In the genomic region with DNA sequence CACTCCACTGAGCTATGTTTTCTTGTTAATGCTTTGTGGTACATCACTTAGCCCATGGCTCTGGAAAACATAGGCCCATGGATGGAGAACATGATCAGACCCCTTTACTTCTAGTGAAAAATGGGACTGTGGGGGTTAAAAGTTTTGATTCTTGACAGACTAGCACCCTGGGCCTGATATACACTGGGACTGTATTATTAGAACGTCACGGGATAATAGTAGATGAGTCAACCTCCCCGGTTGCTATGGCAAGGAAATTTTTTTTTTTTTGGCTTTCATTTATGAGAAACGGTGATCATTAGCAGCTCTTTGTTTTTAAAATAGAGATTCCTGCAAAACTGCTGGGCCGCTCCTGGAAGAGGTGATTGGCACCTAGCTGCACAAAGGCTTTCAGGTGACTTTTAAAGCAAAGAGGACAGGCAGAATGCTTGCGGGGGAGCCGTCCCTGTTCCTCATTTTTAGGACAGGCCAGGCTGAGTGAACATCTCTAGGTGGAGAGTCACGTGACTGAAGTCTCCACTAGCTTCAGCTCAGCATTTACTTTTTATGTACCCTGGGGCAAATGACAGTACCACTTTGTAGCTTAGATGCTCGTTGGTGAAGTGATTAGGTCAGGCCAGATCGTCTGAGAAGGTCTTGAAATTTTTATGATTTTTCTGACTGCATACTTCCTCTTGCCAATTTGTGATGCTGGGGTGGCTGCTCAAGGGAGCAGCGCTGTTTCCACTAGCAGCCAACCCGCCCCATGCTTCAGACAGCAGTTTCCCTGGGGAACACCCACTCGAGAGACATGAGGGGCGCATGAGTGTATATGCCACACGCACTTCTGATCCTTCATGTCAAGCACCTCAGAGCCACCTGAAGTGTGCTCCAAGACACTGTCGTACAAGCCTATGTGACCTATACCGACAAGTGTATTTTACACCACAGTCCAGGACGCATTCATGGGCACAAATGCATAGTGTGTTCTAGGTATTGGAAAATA, we compare ENCODE assay signal across 17 mouse cellular contexts. TPM values are rescaled to one million over a fixed set of nuclear protein-coding genes. Genes with fewer than 3 reads are reported as not detected.
DNase-seq lines count a peak whose midpoint lies in the region; ATAC-seq and TF ChIP-seq lines count a peak whose summit lies in the region.
"Had no signal": no experiment of that assay in that cellular context is flagged by ENCODE, and none has a peak within 500 bp of the region (broad histone marks: within the 10 kb centered on the region; RNA-seq: fewer than 3 reads in every experiment).

No protein-coding gene starts in this region.

- H3K27ac ChIP-seq in layer of hippocampus, adult 2 months = peak overlapping the region; percentile 32; the same call in 1 of the 2 replicates
- no peak overlapping the region for H3K27ac ChIP-seq in CH12.LX (ENCODE audit: insufficient read depth, low read depth)
- H3K27ac ChIP-seq in midbrain, embryonic 16.5 days (ENCODE audit: low read length) = no peak overlapping the region
- H3K27ac ChIP-seq: embryonic facial prominence, embryonic 13.5 days; stomach, embryonic 15.5 days had no signal

- H3K9me3 ChIP-seq in CH12.LX (replicated peaks; ENCODE audit: low read length) = no peaks in the 10 kb centered on the region
- no peaks in the 10 kb centered on the region for H3K9me3 ChIP-seq in midbrain, embryonic 16.5 days (replicated peaks; ENCODE audit: control insufficient read depth, low read length, poor library complexity, severe bottlenecking)
- H3K9me3 ChIP-seq: embryonic facial prominence, embryonic 13.5 days; heart, embryonic 12.5 days; stomach, embryonic 15.5 days had no signal

- no peak for TF ChIP-seq CTCF in layer of hippocampus, adult 2 months (conservative IDR thresholded peaks at IDR 0.05)
- TF ChIP-seq CTCF in CH12.LX (conservative IDR thresholded peaks at IDR 0.05 in 1 of 2, IDR thresholded peaks at IDR 0.05 in 1 of 2; ENCODE audit: low read depth in 2 of 2, low read length in 2 of 2) = no peak

- H3K9ac ChIP-seq in CH12.LX (ENCODE audit: insufficient read depth, low read depth) = no peak overlapping the region
- no peak overlapping the region for H3K9ac ChIP-seq in midbrain, embryonic 16.5 days (ENCODE audit: low read depth, low read length)
- H3K9ac ChIP-seq: embryonic facial prominence, embryonic 13.5 days; heart, embryonic 12.5 days; liver, postnatal 0 days; stomach, embryonic 15.5 days had no signal

- WGBS in midbrain, embryonic 16.5 days = 61% methylated on average over 18 of the region's 18 CpGs

- ATAC-seq in midbrain, embryonic 16.5 days = peak; percentile 52
- ATAC-seq: liver, postnatal 0 days had no signal

- TF ChIP-seq RAD21 in CH12.LX (IDR thresholded peaks at IDR 0.05; ENCODE audit: low read depth, low read length) = no peak

- dilution Hi-C loops in CH12.LX (cut with MboI; ENCODE audit: extremely low pct_ligation_motif_present, extremely low pct_unique_long_range_greater_than_20kb, low sequenced_read_pairs) = no loop called here

- peak; percentile 41 for DNase-seq in cerebellum, adult 11-12 months
- no peak for DNase-seq in cerebellum, adult 8-10 months
- no peak for DNase-seq in layer of hippocampus, adult 2 months (ENCODE audit: low spot score in 2 of 2)
- no peak for DNase-seq in layer of hippocampus, postnatal 36 days
- no peak for DNase-seq in CH12.LX (ENCODE audit: extremely low read depth)
- DNase-seq in testis, postnatal 14 days (ENCODE audit: low spot score) = no peak
- DNase-seq in heart, adult 8-10 months (ENCODE audit: low spot score) = no peak
- DNase-seq: adrenal gland, adult 2 months; cerebellum, postnatal 36 days; gastrocnemius, postnatal 10 days; kidney, adult 9 months; liver, postnatal 0 days; thymus, postnatal 14 days had no signal

- H3K79me2 ChIP-seq in CH12.LX (replicated peaks; ENCODE audit: control insufficient read depth, extremely low read depth, insufficient read depth, poor library complexity, severe bottlenecking) = no peaks in the 10 kb centered on the region

- no peaks in the 10 kb centered on the region for H3K36me3 ChIP-seq in CH12.LX (replicated peaks in 1 of 2; ENCODE audit: control insufficient read depth in 1 of 2, insufficient read depth in 1 of 2, low read length in 1 of 2)
- H3K36me3 ChIP-seq in midbrain, embryonic 16.5 days (ENCODE audit: control insufficient read depth, insufficient read depth, low read length) = no peaks in the 10 kb centered on the region
- H3K36me3 ChIP-seq: embryonic facial prominence, embryonic 13.5 days; heart, embryonic 12.5 days; stomach, embryonic 15.5 days had no signal

- no peaks in the 10 kb centered on the region for H3K27me3 ChIP-seq in CH12.LX (replicated peaks)
- no peaks in the 10 kb centered on the region; the same call in 1 of the 2 replicates for H3K27me3 ChIP-seq in midbrain, embryonic 16.5 days (ENCODE audit: control insufficient read depth, insufficient read depth, low read depth, low read length)
- H3K27me3 ChIP-seq: embryonic facial prominence, embryonic 13.5 days; heart, embryonic 12.5 days; stomach, embryonic 15.5 days had no signal

- H3K4me1 ChIP-seq in CH12.LX (ENCODE audit: control insufficient read depth in 1 of 2, insufficient read depth in 2 of 2) = peaks cover 0 to 13% of the 10 kb centered on the region in 2 experiments; a peak in 2 of 4 replicates
- H3K4me1 ChIP-seq in midbrain, embryonic 16.5 days (ENCODE audit: control insufficient read depth, insufficient read depth, low read length) = peaks cover 24% of the 10 kb centered on the region

- in situ Hi-C loops in CH12.LX (cut with MboI; ENCODE audit: low pct_ligation_motif_present, low pct_unique_long_range_greater_than_20kb, low sequenced_read_pairs) = no loop called here

- H3K4me2 ChIP-seq in CH12.LX (ENCODE audit: insufficient read depth, low read depth, poor library complexity, severe bottlenecking) = no peak overlapping the region
- H3K4me2 ChIP-seq in midbrain, embryonic 16.5 days (ENCODE audit: low read length) = no peak overlapping the region
- H3K4me2 ChIP-seq: embryonic facial prominence, embryonic 13.5 days; heart, embryonic 12.5 days; stomach, embryonic 15.5 days had no signal

- no peak for TF ChIP-seq EP300 in CH12.LX (IDR thresholded peaks at IDR 0.05; ENCODE audit: low read length)

- H3K4me3 ChIP-seq in layer of hippocampus, adult 2 months = peak overlapping the region; percentile 16; the same call in 1 of the 2 replicates
- no peak overlapping the region for H3K4me3 ChIP-seq in CH12.LX (replicated peaks in 1 of 3; ENCODE audit: low read depth in 2 of 3, low read length in 2 of 3, poor library complexity in 1 of 3)
- H3K4me3 ChIP-seq in midbrain, embryonic 16.5 days (ENCODE audit: low read depth, low read length) = no peak overlapping the region
- H3K4me3 ChIP-seq: embryonic facial prominence, embryonic 13.5 days; heart, embryonic 12.5 days; stomach, embryonic 15.5 days had no signal

- TF ChIP-seq POLR2A in CH12.LX (IDR thresholded peaks at IDR 0.05; ENCODE audit: low read depth, low read length) = no peak

TF ChIP-seq in CH12.LX, 34 proteins besides CTCF, POLR2A, EP300 and RAD21:
- TF ChIP-seq CHD2 (IDR thresholded peaks at IDR 0.05; ENCODE audit: low read length) (no peak), USF1 (IDR thresholded peaks at IDR 0.05; ENCODE audit: low read depth, low read length) (peak; percentile 71), JUN (IDR thresholded peaks at IDR 0.05; ENCODE audit: insufficient read depth, low read depth, low read length) (no peak), USF2 (conservative IDR thresholded peaks at IDR 0.05; ENCODE audit: low read depth, low read length) (peak; percentile 77), BHLHE40 (IDR thresholded peaks at IDR 0.05; ENCODE audit: low read depth, low read length) (peak; percentile 52)

RNA-seq across cellular contexts. Expression of gene Chn2, which starts 17.5 kb away (rescaled TPM):
- total RNA-seq in layer of hippocampus, adult 2 months (2021) = 10 to 100 TPM; 16.0 to 19.7 TPM
- 10 to 100 TPM; 20.1 to 23.1 TPM for total RNA-seq in layer of hippocampus, postnatal 36 days (2021)
- total RNA-seq in CH12.LX (2012; rRNA removed) (not detected in 2 replicates), CH12.LX (2014; rRNA removed) (not detected in 2 replicates)
- not detected in 2 replicates for polyA plus RNA-seq in CH12.LX (2012; ENCODE audit: insufficient read length, low read depth)
- 29.2 and 32.4 TPM in 2 replicates for polyA plus RNA-seq in midbrain, embryonic 16.5 days (2015; fragmentation: Nextera tagmentation; extraction: Ambion mirVana)
- 1 to 10 TPM; 2.7 to 5.1 (median 2.9) TPM for total RNA-seq in heart, adult 8-10 months (2022)
